Mouse (Mus musculus) kidney, postnatal 0 days (tissue): ENCODE data around the gene Cep295nl. TPM values are rescaled to one million over a fixed set of nuclear protein-coding genes. Genes with fewer than 3 reads are reported as not detected.

Experiments
- ATAC-seq: fragments of 200-750 bp; cut with Nextera tagmentation; replicated peaks from 2 replicates; pipeline ENCODE4 v1.8.0; 2017; ENCODE audit warnings: low read depth, moderate number of reproducible peaks, moderate TSS enrichment, moderate library complexity; ENCODE audit not compliant: low FRiP score
- DNase-seq: peaks from one replicate; pipeline ENCODE4 v3.0.0-alpha.2; 2016; ENCODE audit warnings: low spot score
- H3K27ac ChIP-seq: fragments of 300-500 bp; sonication (generic); 2 replicates; pipeline ENCODE4 v1.5.1; 2014; ENCODE audit warnings: mild to moderate bottlenecking
- H3K27me3 ChIP-seq: fragments of 300-500 bp; sonication (generic); 2 replicates; pipeline ENCODE4 v1.6.1; 2014; ENCODE audit warnings: low read length, mixed read lengths; ENCODE audit not compliant: insufficient read depth
- H3K36me3 ChIP-seq: fragments of 300-500 bp; sonication (generic); 2 replicates; pipeline ENCODE4 v1.6.1; 2014; ENCODE audit warnings: low read length, mixed read lengths; ENCODE audit not compliant: insufficient read depth
- H3K4me1 ChIP-seq: fragments of 300-500 bp; sonication (generic); replicated peaks from 2 replicates; pipeline ENCODE4 v1.6.1; 2014; ENCODE audit warnings: antibody characterized with exemption, low read length, mixed read lengths; ENCODE audit not compliant: insufficient read depth
- H3K4me2 ChIP-seq: fragments of 300-500 bp; sonication (generic); 2 replicates; pipeline ENCODE4 v1.6.1; 2014; ENCODE audit warnings: mild to moderate bottlenecking, low read length, moderate library complexity, mixed read lengths
- H3K4me3 ChIP-seq: fragments of 300-500 bp; sonication (generic); replicated peaks from 2 replicates; pipeline ENCODE4 v1.5.1; 2014; ENCODE audit warnings: low read depth, low read length
- H3K9ac ChIP-seq: fragments of 300-500 bp; sonication (generic); 2 replicates; pipeline ENCODE4 v1.6.1; 2014; ENCODE audit warnings: low read depth, low read length
- H3K9me3 ChIP-seq: fragments of 300-500 bp; sonication (generic); replicated peaks from 2 replicates; pipeline ENCODE4 v1.6.1; 2016; ENCODE audit warnings: low read length, inconsistent platforms, mixed read lengths
- CTCF ChIP-seq: IDR thresholded peaks from 2 replicates; pipeline ENCODE4 v1.5.1; 2016; ENCODE audit warnings: antibody characterized with exemption, low read depth, mild to moderate bottlenecking, moderate library complexity
- WGBS: fragments of 180-500 bp; shearing (Covaris S2); extraction: QIAGEN DNeasy Blood & Tissue Kit; methylation state at CpG from one replicate; pipeline ENCODE4 v1.1.7; 2014; 5-methylcytosine and 5-hydroxymethylcytosine counted together
- polyA plus RNA-seq: library from polyadenylated mRNA; unstranded; fragments of >200 nt; fragmentation: Nextera tagmentation; extraction: Ambion mirVana; gene quantifications from 2 replicates; pipeline ENCODE4 v1.2.1, GENCODE M21; 2015

Cep295nl gene
- polyA plus RNA-seq, 1 experiment from 2014 or later: 0.46 TPM

DNA sequence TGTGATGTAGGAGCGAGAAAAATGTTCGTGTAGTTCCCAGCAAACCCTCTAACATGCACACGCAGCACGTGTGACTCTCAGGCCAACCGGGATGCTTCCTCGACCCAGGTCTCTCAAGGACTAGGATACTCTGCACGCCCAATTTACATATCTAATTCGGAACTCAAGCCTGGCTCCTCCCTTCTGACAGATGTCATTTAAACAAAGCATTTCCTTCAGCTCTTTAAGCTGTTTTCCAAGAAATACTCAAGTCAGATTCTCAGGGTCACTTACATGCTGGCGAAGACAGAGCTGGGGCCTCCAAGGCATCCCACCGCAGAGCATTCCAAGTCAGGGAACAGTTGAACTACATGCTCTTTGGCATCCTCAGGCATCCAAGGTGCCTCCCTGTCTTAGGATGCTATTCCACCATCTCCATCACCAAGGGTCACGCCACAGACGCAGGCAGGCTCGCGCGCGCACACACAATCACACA lies 53.2 kb downstream of the Cep295nl start:
- H3K27me3 ChIP-seq: no peaks in the 10 kb centered on the region
- H3K4me2 ChIP-seq: peak overlapping the region; percentile 88
- peak; percentile 43 for DNase-seq
- peak overlapping the region; percentile 88 for H3K9ac ChIP-seq
- H3K4me3 ChIP-seq: peak overlapping the region; percentile 71
- peak overlapping the region; percentile 82 for H3K27ac ChIP-seq
- TF ChIP-seq CTCF: no peak
- no peaks in the 10 kb centered on the region for H3K9me3 ChIP-seq
- peaks cover 23% of the 10 kb centered on the region for H3K36me3 ChIP-seq
- no peak for ATAC-seq
- under 1% methylated on average over 16 of the region's 16 CpGs for WGBS
- peaks cover 8% of the 10 kb centered on the region for H3K4me1 ChIP-seq

DNA sequence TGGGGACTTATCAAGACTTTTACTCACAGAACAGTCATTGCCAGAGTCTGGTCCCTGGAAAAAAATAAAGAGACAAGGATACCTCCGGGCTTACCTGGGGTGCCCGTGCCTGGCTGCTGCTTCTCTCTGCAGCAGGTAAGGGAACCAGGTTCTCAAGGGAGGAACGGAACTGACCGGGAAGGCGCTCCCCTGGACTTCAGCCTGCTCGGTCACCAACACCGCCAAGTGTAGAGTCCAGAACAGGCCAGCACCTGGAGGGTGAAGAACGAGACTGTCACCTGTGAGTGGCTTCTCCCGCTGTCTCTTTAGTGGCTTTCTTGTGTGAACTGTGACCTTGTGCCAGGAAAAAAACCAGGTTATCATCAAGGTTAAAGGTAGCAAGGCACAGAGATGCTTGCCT lies 54.7 kb downstream of the Cep295nl start:
- no peaks in the 10 kb centered on the region for H3K9me3 ChIP-seq
- DNase-seq: no peak
- peaks cover 31% of the 10 kb centered on the region for H3K36me3 ChIP-seq
- H3K9ac ChIP-seq: no peak overlapping the region
- WGBS: 90% methylated on average over 9 of the region's 9 CpGs
- no peaks in the 10 kb centered on the region for H3K27me3 ChIP-seq
- H3K4me2 ChIP-seq: no peak overlapping the region
- ATAC-seq: no peak
- H3K4me1 ChIP-seq: peaks cover 8% of the 10 kb centered on the region
- H3K4me3 ChIP-seq: no peak overlapping the region
- TF ChIP-seq CTCF: no peak
- no peak overlapping the region for H3K27ac ChIP-seq

DNA sequence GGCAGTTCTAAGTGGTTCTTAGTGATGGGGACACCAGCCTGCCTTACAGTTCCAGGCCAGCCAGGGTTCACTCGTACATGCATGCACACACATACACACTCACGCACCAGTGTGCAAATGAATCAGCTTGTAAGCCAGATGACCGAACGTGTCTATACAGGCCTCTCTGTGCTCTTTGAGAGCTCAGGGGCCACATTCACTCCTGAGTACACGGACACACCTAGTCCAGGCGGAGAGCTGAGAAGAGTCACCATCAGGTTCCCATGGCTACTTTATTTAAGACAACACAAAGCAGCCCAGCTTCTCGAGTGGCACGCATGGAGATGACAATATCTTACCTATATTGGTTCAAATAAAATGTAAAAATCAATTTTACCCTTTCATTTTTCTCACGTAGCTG lies 55.9 kb downstream of the Cep295nl start:
- 91% methylated on average over 9 of the region's 9 CpGs for WGBS
- peaks cover 41% of the 10 kb centered on the region for H3K36me3 ChIP-seq

DNA sequence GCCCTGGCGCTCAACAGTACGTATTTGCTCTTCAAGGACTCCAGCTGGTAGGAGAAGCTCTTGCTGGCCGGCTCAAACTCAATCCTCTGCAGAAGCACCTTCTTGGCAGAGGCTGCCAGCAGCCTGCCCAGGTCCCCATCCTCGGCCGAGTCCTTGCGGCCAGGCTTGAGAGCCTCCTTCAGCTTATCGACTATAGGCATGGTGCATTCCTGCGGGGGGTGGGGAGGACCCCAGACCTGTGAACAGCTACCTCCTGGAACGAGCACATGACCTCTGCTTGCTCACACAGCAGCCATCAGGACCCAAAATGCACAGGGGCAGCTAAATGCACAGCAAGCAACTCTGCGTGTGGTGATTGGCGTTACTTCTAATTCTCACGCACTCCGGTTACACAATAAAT lies 56.5 kb downstream of the Cep295nl start:
- no peak for DNase-seq
- no peak overlapping the region for H3K27ac ChIP-seq
- H3K4me1 ChIP-seq: peaks cover 8% of the 10 kb centered on the region
- no peak overlapping the region for H3K4me2 ChIP-seq
- 94% methylated on average over 13 of the region's 13 CpGs for WGBS
- peaks cover 42% of the 10 kb centered on the region for H3K36me3 ChIP-seq
- TF ChIP-seq CTCF: no peak
- H3K27me3 ChIP-seq: no peaks in the 10 kb centered on the region
- 0 out of 2 replicates have a peak overlapping the region, but pooled peaks have one; percentile 40 for H3K9ac ChIP-seq
- H3K9me3 ChIP-seq: no peaks in the 10 kb centered on the region
- H3K4me3 ChIP-seq: no peak overlapping the region
- no peak for ATAC-seq

More for the DNA sequence above, 55.9 kb downstream of the Cep295nl start:
- Histone ChIP-seq H3K27ac (no peak overlapping the region), H3K4me1 (peaks cover 8% of the 10 kb centered on the region), H3K9me3 (no peaks in the 10 kb centered on the region), H3K27me3 (no peaks in the 10 kb centered on the region), H3K9ac (no peak overlapping the region), H3K4me2 (no peak overlapping the region), H3K4me3 (no peak overlapping the region)
- ATAC-seq: no peak
- no peak for TF ChIP-seq CTCF
- DNase-seq: no peak

Other genes with a start within 250 kb of the Cep295nl start
- 0.08 and 0.12 TPM in 2 replicates for gene Dnah17, start 211.9 kb downstream of the Cep295nl start, polyA plus RNA-seq
- 16.7 and 17.3 TPM in 2 replicates for gene Cyth1, start 93.9 kb downstream of the Cep295nl start, polyA plus RNA-seq
- gene Usp36, start 52.3 kb downstream of the Cep295nl start, polyA plus RNA-seq: 10.9 and 11.9 TPM in 2 replicates
- gene Timp2, start 13.2 kb upstream of the Cep295nl start, polyA plus RNA-seq: 81.0 and 88.4 TPM in 2 replicates
- 68.8 and 80.3 TPM in 2 replicates for gene Lgals3bp, start 59.6 kb upstream of the Cep295nl start, polyA plus RNA-seq
- gene Cant1, start 76.6 kb upstream of the Cep295nl start, polyA plus RNA-seq: 25.7 and 25.8 TPM in 2 replicates
- 13.0 and 15.0 TPM in 2 replicates for gene C1qtnf1, start 85.7 kb upstream of the Cep295nl start, polyA plus RNA-seq
- gene Engase, start 134.3 kb upstream of the Cep295nl start, polyA plus RNA-seq: 5.3 and 5.8 TPM in 2 replicates